Mouse (Mus musculus): Measurements from ENCODE around the gene Cdk8. TPM values are rescaled to one million over a fixed set of nuclear protein-coding genes. Genes with fewer than 3 reads are reported as not detected.

Cdk8 gene
- 10 to 100 TPM; 16.2 to 20.3 TPM for polyA plus RNA-seq (2017; shearing (Covaris generic))

DNA sequence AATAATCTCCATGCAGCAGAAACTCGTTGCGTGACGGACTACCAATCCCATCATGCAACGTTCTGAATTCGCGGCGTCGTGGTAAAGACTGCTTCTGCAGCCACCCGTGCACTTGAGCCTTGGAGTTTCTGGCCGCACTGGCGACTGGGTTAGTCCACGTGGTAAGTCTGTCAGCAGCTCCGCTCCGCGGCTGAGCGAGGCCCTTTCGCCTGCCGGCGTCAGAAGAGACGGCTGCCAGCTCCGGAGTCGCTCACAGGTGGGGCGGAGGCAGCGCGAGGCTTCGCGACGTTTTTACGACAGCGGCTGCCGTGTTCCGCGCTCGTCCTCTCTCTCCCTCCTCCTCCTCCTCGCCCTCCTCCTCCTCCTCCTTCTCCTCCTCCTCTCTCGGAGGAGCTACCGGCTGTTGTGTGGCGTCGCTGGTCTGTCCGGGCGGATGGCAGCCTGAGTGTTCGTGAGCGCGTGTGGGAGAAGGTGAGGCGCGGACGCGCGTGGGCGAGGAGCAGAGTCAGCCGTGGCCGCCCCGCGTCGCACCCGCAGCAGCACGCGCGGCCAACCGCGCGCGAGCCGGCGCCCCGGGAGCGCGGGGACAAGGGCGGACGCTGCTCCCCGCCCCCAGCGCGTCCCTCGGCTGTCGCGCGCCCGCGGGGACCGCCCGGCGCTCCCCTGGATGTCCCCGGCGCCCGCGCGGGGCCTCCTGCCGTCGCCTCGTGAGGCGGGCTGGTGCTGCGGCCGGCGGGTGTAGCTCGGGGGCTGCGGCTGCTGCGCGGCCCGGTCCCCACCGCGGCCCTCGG, at the start of gene Cdk8:
TSS of gene Cdk8 (plus strand) at position 367 of the 791 bp plus-strand sequence.

DNA sequence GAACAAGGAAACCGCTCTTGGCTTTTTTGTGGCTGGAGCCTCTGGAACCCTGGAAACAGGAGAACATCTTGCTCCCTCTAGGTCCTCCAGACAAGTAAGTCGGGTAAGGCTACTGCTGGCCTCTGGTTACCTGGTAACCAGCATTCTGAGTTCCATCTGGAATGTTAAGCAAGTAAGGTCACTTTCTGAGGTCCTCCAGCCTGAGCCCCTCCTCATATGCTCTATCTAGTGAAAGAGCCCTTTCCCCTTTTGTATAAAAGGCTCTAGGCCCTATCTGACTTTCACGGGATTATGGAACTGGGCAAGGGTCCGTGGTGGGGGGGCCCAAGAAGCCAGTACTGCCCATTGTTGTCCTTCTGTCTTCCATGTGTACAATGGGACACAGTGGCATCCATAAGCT, 45.8 kb upstream of the Cdk8 start, which contains the start of gene 1700001J03Rik:
TSS of gene 1700001J03Rik (minus strand) at position 101 of the 400 bp plus-strand sequence.

GRCm38 (mm10) chr5:146220879-146221714, 9.9 kb upstream of the Cdk8 start, which contains the start of gene Rnf6:
Gene Rnf6 (minus strand): TSS chr5:146221555.

Other genes with a start within 250 kb of the Cdk8 start
- gene Cyp3a25, start 221.6 kb upstream of the Cdk8 start, polyA plus RNA-seq (2017; shearing (Covaris generic)) = under 1 TPM in 1 of 2 experiments, not detected in 1; 0.29 TPM
- under 1 TPM in 1 of 2 experiments, not detected in 1; 0.29 TPM for gene Cyp3a59, start 152.0 kb upstream of the Cdk8 start, polyA plus RNA-seq (2017; shearing (Covaris generic))
- gene Gm5565, start 70.7 kb upstream of the Cdk8 start, polyA plus RNA-seq (2017; shearing (Covaris generic)) = under 1 TPM in 1 of 2 experiments, not detected in 1; 0.13 TPM
- gene Gm6309, start 60.5 kb upstream of the Cdk8 start, polyA plus RNA-seq (2017; shearing (Covaris generic)) = not detected
- under 1 TPM in 1 of 2 experiments, not detected in 1; 0.67 TPM for gene 1700001J03Rik, start 45.9 kb upstream of the Cdk8 start, polyA plus RNA-seq (2017; shearing (Covaris generic))
- 10 to 100 TPM; 69.8 to 75.1 TPM for gene Rnf6, start 9.7 kb upstream of the Cdk8 start, polyA plus RNA-seq (2017; shearing (Covaris generic))
- under 1 TPM; 0.04 to 0.09 TPM for gene Wasf3, start 153.8 kb downstream of the Cdk8 start, polyA plus RNA-seq (2017; shearing (Covaris generic))